Mouse (Mus musculus) megakaryocyte-erythroid progenitor cell, adult 5-6 weeks (primary cell): ENCODE data around the gene Cdc42ep3. TPM values are rescaled to one million over a fixed set of nuclear protein-coding genes. Genes with fewer than 3 reads are reported as not detected.

Experiments
- ATAC-seq: replicated peaks from 2 replicates; pipeline ENCODE4 v1.8.0; 2016; ENCODE audit warnings: mild to moderate bottlenecking, inconsistent platforms; ENCODE audit not compliant: severe bottlenecking, poor library complexity, low FRiP score, low TSS enrichment
- total RNA-seq, 2 experiments: library from RNA; stranded (forward) in 1 of 2; stranded (reverse) in 1 of 2; fragments of 200-1000, 215-1000 nt in 1 of 2; fragments of >200 nt in 1 of 2; fragmentation: Nextera tagmentation in 1 of 2; gene quantifications; 2 replicates each; pipeline ENCODE4 v1.2.3; 2014 to 2017

The Cdc42ep3 gene
- total RNA-seq (2014; fragmentation: Nextera tagmentation): 23.4 and 35.5 TPM in 2 replicates
- total RNA-seq (2017): 61.9 and 94.2 TPM in 2 replicates

GRCm38 (mm10) chr17:79354444-79355270 is at the start of gene Cdc42ep3:
Gene Cdc42ep3, minus strand, starts transcription at chr17:79355091.
- peak; percentile 51 for ATAC-seq

DNA sequence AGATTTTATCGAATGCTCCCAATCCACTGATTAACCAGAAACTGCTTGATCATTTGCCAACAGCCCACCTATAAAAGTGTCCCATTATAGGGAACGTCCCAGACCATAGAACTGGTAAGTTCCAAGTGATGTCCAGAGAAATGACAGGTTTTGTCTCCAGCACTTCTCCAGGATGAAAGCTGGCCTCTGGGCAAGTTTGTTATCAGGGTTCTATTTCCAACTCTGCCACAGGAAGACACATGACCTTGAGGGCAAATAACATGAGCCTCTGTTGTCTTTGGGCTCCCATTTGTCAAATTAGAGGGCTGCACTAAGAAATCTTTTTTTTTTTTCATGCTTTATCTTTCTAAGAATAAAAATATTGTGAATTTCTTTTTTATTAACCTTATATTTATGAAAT is 45.5 kb upstream of the Cdc42ep3 start:
- no peak for ATAC-seq

GRCm38 (mm10) chr17:79398416-79398815 is 43.5 kb upstream of the Cdc42ep3 start:
- no peak for ATAC-seq

DNA sequence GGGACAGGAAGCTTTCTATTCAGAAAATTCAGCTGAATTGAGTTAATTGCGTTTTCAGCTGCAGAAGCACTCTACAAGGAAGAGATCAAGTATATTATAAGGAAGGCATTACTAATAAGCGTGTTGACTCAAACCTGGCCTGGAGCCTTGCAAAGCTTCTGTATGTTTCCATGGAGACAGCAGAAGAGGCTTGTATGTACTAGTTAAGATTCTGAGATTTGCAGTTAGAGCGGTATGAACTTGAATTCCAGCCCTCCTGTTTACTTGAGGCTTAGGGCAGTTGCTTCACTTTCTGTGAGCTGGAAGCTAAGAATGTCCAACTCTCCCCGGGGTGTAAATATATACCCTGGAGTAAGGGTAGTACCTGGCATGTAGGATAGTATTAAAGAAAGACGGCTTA is 39.9 kb upstream of the Cdc42ep3 start:
- ATAC-seq: no peak

DNA sequence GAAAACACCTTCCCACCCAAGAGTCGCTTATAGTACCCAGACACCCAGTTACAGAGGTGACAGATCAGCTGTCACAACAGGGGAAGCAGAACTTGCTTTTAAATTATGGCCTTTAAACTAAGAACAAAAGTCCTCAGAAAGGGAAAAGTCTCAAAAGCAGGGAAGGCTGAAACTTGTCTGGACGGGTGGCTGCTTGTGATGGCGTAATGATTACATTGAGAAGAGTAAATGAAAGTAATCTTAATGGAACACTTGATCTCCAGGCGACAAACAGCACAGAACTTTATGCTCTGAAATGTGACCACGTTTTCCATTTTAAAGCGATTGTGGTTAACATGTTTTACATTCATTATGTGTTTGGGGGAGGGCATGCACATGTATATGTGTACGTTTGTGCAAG is 39.0 kb upstream of the Cdc42ep3 start:
- ATAC-seq: no peak

- ATAC-seq: no peak
These were observed 32.7 kb upstream of the Cdc42ep3 start for GRCm38 (mm10) chr17:79387465-79388066.

- ATAC-seq: no peak
These were observed 26.6 kb upstream of the Cdc42ep3 start for GRCm38 (mm10) chr17:79381485-79381884.

DNA sequence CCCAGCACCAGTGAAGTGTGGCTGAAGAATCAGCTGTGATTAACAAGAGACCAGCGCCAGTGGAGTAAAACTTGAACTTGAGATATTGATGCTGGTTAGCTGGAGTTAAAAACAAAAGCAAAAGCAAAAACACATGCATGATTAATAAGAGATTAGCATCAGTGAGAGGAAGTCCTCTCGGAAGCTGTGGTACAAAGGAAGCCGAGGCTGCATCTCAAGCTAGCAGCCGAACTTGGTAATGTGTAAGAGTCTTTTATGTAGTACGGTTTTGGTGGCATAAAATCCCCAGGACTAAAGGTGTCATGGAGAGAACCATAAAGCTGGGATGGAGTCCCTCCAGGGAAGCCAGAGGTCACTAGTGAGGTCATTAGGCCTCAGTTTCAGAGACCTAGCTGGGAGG is 24.3 kb upstream of the Cdc42ep3 start:
- peak; percentile 61; the same call in 1 of the 2 replicates for ATAC-seq

GRCm38 (mm10) chr17:79376434-79377210 is 21.7 kb upstream of the Cdc42ep3 start:
- ATAC-seq: no peak

GRCm38 (mm10) chr17:79372973-79373372 is 18.1 kb upstream of the Cdc42ep3 start:
- no peak for ATAC-seq

GRCm38 (mm10) chr17:79364749-79365450 is 10.0 kb upstream of the Cdc42ep3 start:
- peak; percentile 85 for ATAC-seq

GRCm38 (mm10) chr17:79356071-79356601 is 1.2 kb upstream of the Cdc42ep3 start:
- peak; percentile 14 for ATAC-seq

- ATAC-seq: peak; percentile 29
These were observed 540 bp upstream of the Cdc42ep3 start for GRCm38 (mm10) chr17:79355271-79355991.

DNA sequence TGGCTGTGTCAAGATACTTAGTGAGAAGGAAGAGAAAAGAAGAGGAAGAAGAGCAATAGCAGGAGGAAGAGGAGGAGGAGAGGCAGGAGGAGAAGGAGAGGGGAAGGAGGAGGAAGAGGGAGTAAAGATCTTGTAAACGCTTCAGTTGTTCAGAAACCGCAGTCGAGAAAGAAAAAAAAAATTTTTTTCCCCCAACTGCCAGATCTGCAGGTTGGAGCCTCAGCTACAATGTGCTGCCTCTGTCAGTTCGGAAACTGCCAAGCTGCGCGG is 782 bp downstream of the Cdc42ep3 start:
- ATAC-seq: no peak

- no peak for ATAC-seq
These were observed 1.3 kb downstream of the Cdc42ep3 start for GRCm38 (mm10) chr17:79353446-79354173.

DNA sequence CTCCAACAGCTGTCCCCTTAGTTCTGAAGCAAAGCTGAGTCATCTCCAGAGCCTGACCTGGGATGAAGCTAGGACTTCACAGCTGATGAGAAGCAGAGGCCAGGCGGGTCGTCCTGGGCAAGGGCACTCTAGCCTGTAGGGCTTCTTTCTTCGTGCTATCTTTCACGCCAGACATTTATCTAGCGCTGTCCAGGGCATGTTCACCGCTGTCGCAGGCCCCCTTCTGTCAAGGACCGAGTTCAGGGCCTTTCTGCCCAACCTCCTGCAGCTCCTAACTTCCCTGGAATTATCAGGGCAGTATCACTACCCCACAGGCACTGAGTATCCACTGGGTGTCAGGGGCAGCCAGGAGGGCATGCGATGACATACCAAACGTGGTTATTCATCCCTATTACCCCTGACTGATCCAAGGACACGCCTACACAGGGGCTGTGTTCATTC is 4.1 kb downstream of the Cdc42ep3 start:
- peak; percentile 78 for ATAC-seq

DNA sequence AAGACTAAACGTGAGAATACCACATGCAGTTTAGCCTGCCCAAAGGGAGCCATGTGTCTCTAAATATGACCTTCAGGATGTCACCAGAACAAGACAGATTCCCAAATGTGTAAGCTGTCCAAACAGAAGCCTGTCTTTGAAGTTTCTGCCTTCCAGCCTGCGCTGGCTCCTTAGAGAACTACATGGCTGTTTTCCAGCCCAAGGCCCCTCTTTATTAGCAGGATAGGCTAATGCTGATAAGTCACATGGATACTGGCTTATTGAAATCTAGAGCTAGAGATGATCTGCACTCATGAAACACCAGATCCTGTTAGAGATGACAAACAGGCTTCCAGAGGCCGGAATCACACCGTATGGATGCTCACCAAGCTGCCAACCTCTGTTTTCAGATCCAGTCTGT is 5.5 kb downstream of the Cdc42ep3 start:
- no peak for ATAC-seq

- ATAC-seq: no peak
These were observed 6.8 kb downstream of the Cdc42ep3 start for GRCm38 (mm10) chr17:79347920-79348589.
